Mouse (Mus musculus): ENCODE measurements at regions not wholly inside any gene's neighbourhood (a gene's known extent, or its start where the extent isn't known, plus 50 kb on each side); places are given as distances from the start of the nearest gene placed in this dataset.
"Not testable (repeated sequence)": the region's sequence is repeated elsewhere in the genome, so short reads cannot be mapped to it uniquely, and the experiment has no call there.

GRCm38 (mm10) chr12:21680026-21680425 is 262.6 kb upstream of the Ywhaq start:
- peak; percentile 6 to 53 for DNase-seq

GRCm38 (mm10) chr12:21649381-21649780 is 231.9 kb upstream of the Ywhaq start:
- DNase-seq = not testable (repeated sequence)

GRCm38 (mm10) chr12:21613781-21614180 is 196.3 kb upstream of the Ywhaq start:
- DNase-seq = peak; percentile 16 to 78

GRCm38 (mm10) chr12:21568415-21569040 is 151.1 kb upstream of the Ywhaq start:
- peak; percentile 20 to 53 for DNase-seq

GRCm38 (mm10) chr12:21543962-21544361 is 126.5 kb upstream of the Ywhaq start:
- not testable (repeated sequence) for DNase-seq

GRCm38 (mm10) chr12:21543153-21543894 is 125.9 kb upstream of the Ywhaq start:
- DNase-seq = peak; percentile 84 to 88

GRCm38 (mm10) chr12:21531766-21532165 is 114.3 kb upstream of the Ywhaq start:
- peak; percentile 40 to 42 for DNase-seq

GRCm38 (mm10) chr12:21529367-21529766 is 111.9 kb upstream of the Ywhaq start:
- DNase-seq = not testable (repeated sequence)

GRCm38 (mm10) chr12:21527336-21527735 is 109.9 kb upstream of the Ywhaq start:
- not testable (repeated sequence) for DNase-seq

- DNase-seq = not testable (repeated sequence)
These were observed 109.5 kb upstream of the Ywhaq start for GRCm38 (mm10) chr12:21526906-21527305.

GRCm38 (mm10) chr12:21525567-21525966 is 108.1 kb upstream of the Ywhaq start:
- DNase-seq = peak in 1 of 2 experiments; percentile 27

- DNase-seq = no peak
These were observed 105.2 kb upstream of the Ywhaq start for GRCm38 (mm10) chr12:21522621-21523020.

GRCm38 (mm10) chr12:21519058-21519457 is 101.6 kb upstream of the Ywhaq start:
- DNase-seq = peak in 1 of 2 experiments; percentile 7

GRCm38 (mm10) chr12:21512736-21513135 is 95.3 kb upstream of the Ywhaq start:
- DNase-seq = no peak

- DNase-seq = no peak
These were observed 93.7 kb upstream of the Ywhaq start for GRCm38 (mm10) chr12:21511043-21511665.

GRCm38 (mm10) chr12:21507080-21507479 is 89.6 kb upstream of the Ywhaq start:
- DNase-seq = no peak

- DNase-seq = no peak
These were observed 88.4 kb upstream of the Ywhaq start for GRCm38 (mm10) chr12:21505731-21506368.

GRCm38 (mm10) chr12:21503250-21503649 is 85.8 kb upstream of the Ywhaq start:
- DNase-seq = no peak

- DNase-seq = no peak
These were observed 79.5 kb upstream of the Ywhaq start for GRCm38 (mm10) chr12:21496974-21497373.

- DNase-seq = no peak
These were observed 78.1 kb upstream of the Ywhaq start for GRCm38 (mm10) chr12:21495511-21495910.

- no peak for DNase-seq
These were observed 76.0 kb upstream of the Ywhaq start for GRCm38 (mm10) chr12:21493471-21493870.

GRCm38 (mm10) chr12:21492549-21493291 is 75.3 kb upstream of the Ywhaq start:
- DNase-seq = peak in 1 of 2 experiments; percentile 14
